Mouse (Mus musculus) intestine, embryonic 15.5 days (tissue): ENCODE measurements around the gene Lmtk2. TPM values are rescaled to one million over a fixed set of nuclear protein-coding genes. Genes with fewer than 3 reads are reported as not detected.

Experiments
- ATAC-seq: fragments of 200-750 bp; cut with Nextera tagmentation; 2 replicates; pipeline ENCODE4 v1.8.0; 2017; ENCODE audit warnings: moderate TSS enrichment, moderate library complexity
- H3K27ac ChIP-seq: fragments of 300-500 bp; sonication (generic); 2 replicates; pipeline ENCODE4 v1.5.1; 2015; ENCODE audit warnings: mild to moderate bottlenecking, inconsistent platforms
- H3K27me3 ChIP-seq: fragments of 300-500 bp; sonication (generic); replicated peaks from 2 replicates; pipeline ENCODE4 v1.6.1; 2015; ENCODE audit warnings: inconsistent platforms
- H3K36me3 ChIP-seq: fragments of 300-500 bp; sonication (generic); 2 replicates; pipeline ENCODE4 v1.6.1; 2015; ENCODE audit warnings: inconsistent platforms
- H3K4me1 ChIP-seq: fragments of 300-500 bp; sonication (generic); replicated peaks from 2 replicates; pipeline ENCODE4 v1.6.1; 2015; ENCODE audit warnings: inconsistent platforms
- H3K4me2 ChIP-seq: fragments of 300-500 bp; sonication (generic); replicated peaks from 2 replicates; pipeline ENCODE4 v1.6.1; 2015; ENCODE audit warnings: mild to moderate bottlenecking, inconsistent platforms
- H3K4me3 ChIP-seq: fragments of 300-500 bp; sonication (generic); replicated peaks from 2 replicates; pipeline ENCODE4 v1.5.1; 2015; ENCODE audit warnings: inconsistent platforms
- H3K9ac ChIP-seq: fragments of 300-500 bp; sonication (generic); 2 replicates; pipeline ENCODE4 v1.6.1; 2015; ENCODE audit warnings: inconsistent platforms
- H3K9me3 ChIP-seq: fragments of 300-500 bp; sonication (generic); 2 replicates; pipeline ENCODE4 v1.6.1; 2016; ENCODE audit warnings: inconsistent platforms
- WGBS: fragments of 180-500 bp; shearing (Covaris S2); methylation state at CpG from one replicate; pipeline ENCODE4 v1.1.7; 2015; 5-methylcytosine and 5-hydroxymethylcytosine counted together
- polyA plus RNA-seq: library from polyadenylated mRNA; unstranded; fragments of >200 nt; fragmentation: Nextera tagmentation; extraction: Ambion mirVana; gene quantifications from 2 replicates; pipeline ENCODE4 v1.2.1, GENCODE M21; 2015

The Lmtk2 gene
- polyA plus RNA-seq, 1 experiment from 2014 or later: 5.6 TPM

- Histone ChIP-seq H3K27ac (no peak overlapping the region), H3K36me3 (no peaks in the 10 kb centered on the region), H3K4me3 (no peak overlapping the region), H3K9ac (no peak overlapping the region), H3K9me3 (no peaks in the 10 kb centered on the region), H3K4me1 (no peaks in the 10 kb centered on the region; the same call in 1 of the 2 replicates), H3K4me2 (no peak overlapping the region), H3K27me3 (no peaks in the 10 kb centered on the region)
- no peak for ATAC-seq
- 80% methylated on average over 2 of the region's 2 CpGs for WGBS
These were observed 13.8 kb downstream of the Lmtk2 start for GRCm38 (mm10) chr5:144114068-144114467.

- ATAC-seq: no peak
- Histone ChIP-seq H3K27ac (no peak overlapping the region), H3K4me1 (peaks cover 3% of the 10 kb centered on the region), H3K4me3 (no peak overlapping the region), H3K4me2 (no peak overlapping the region), H3K9me3 (no peaks in the 10 kb centered on the region), H3K9ac (no peak overlapping the region), H3K36me3 (no peaks in the 10 kb centered on the region), H3K27me3 (no peaks in the 10 kb centered on the region)
- WGBS: 74% methylated on average over 5 of the region's 5 CpGs
These were observed 14.9 kb downstream of the Lmtk2 start for GRCm38 (mm10) chr5:144114970-144115627.

GRCm38 (mm10) chr5:144115628-144115977, 15.4 kb downstream of the Lmtk2 start:
- Histone ChIP-seq H3K27ac (no peak overlapping the region), H3K36me3 (no peaks in the 10 kb centered on the region), H3K9me3 (no peaks in the 10 kb centered on the region), H3K4me3 (no peak overlapping the region), H3K4me2 (no peak overlapping the region), H3K4me1 (peaks cover 3% of the 10 kb centered on the region), H3K9ac (no peak overlapping the region), H3K27me3 (no peaks in the 10 kb centered on the region)
- 67% methylated on average over 2 of the region's 2 CpGs for WGBS
- ATAC-seq: no peak

GRCm38 (mm10) chr5:144118271-144118670, 18.0 kb downstream of the Lmtk2 start:
- H3K9me3 ChIP-seq: no peaks in the 10 kb centered on the region
- no peaks in the 10 kb centered on the region for H3K36me3 ChIP-seq
- peaks cover 3% of the 10 kb centered on the region for H3K4me1 ChIP-seq
- no peak overlapping the region for H3K4me2 ChIP-seq
- H3K27ac ChIP-seq: no peak overlapping the region
- H3K27me3 ChIP-seq: no peaks in the 10 kb centered on the region
- H3K9ac ChIP-seq: no peak overlapping the region
- 88% methylated on average over 4 of the region's 4 CpGs for WGBS
- no peak for ATAC-seq
- no peak overlapping the region for H3K4me3 ChIP-seq

- no peak for ATAC-seq
- H3K4me1 ChIP-seq: peaks cover 3% of the 10 kb centered on the region
- no peak overlapping the region for H3K9ac ChIP-seq
- H3K4me3 ChIP-seq: no peak overlapping the region
- no peaks in the 10 kb centered on the region for H3K36me3 ChIP-seq
- 66% methylated on average over 2 of the region's 2 CpGs for WGBS
- no peaks in the 10 kb centered on the region for H3K27me3 ChIP-seq
- no peak overlapping the region for H3K4me2 ChIP-seq
- H3K9me3 ChIP-seq: no peaks in the 10 kb centered on the region
- no peak overlapping the region for H3K27ac ChIP-seq
These were observed 19.1 kb downstream of the Lmtk2 start for GRCm38 (mm10) chr5:144119286-144119685.

GRCm38 (mm10) chr5:144121489-144121888, 21.3 kb downstream of the Lmtk2 start:
- no peak for ATAC-seq
- H3K27ac ChIP-seq: no peak overlapping the region
- H3K4me2 ChIP-seq: no peak overlapping the region
- H3K9me3 ChIP-seq: no peaks in the 10 kb centered on the region
- H3K4me1 ChIP-seq: peaks cover 3% of the 10 kb centered on the region
- no peaks in the 10 kb centered on the region for H3K27me3 ChIP-seq
- no peak overlapping the region for H3K4me3 ChIP-seq
- no peaks in the 10 kb centered on the region for H3K36me3 ChIP-seq
- no peak overlapping the region for H3K9ac ChIP-seq

- Histone ChIP-seq H3K4me3 (no peak overlapping the region), H3K4me1 (no peaks in the 10 kb centered on the region), H3K27ac (no peak overlapping the region), H3K4me2 (no peak overlapping the region), H3K36me3 (no peaks in the 10 kb centered on the region), H3K27me3 (no peaks in the 10 kb centered on the region), H3K9me3 (no peaks in the 10 kb centered on the region), H3K9ac (no peak overlapping the region)
- 88% methylated on average over 9 of the region's 9 CpGs for WGBS
- no peak for ATAC-seq
These were observed 25.9 kb downstream of the Lmtk2 start for GRCm38 (mm10) chr5:144125979-144126755.

GRCm38 (mm10) chr5:144143531-144143930, 43.3 kb downstream of the Lmtk2 start:
- H3K9ac ChIP-seq: no peak overlapping the region
- H3K4me2 ChIP-seq: no peak overlapping the region
- WGBS: 94% methylated on average over 5 of the region's 5 CpGs
- H3K27ac ChIP-seq: no peak overlapping the region
- no peaks in the 10 kb centered on the region for H3K4me1 ChIP-seq
- no peak for ATAC-seq
- no peaks in the 10 kb centered on the region for H3K27me3 ChIP-seq
- H3K36me3 ChIP-seq: peaks cover 8% of the 10 kb centered on the region; the same call in 1 of the 2 replicates
- no peaks in the 10 kb centered on the region for H3K9me3 ChIP-seq
- no peak overlapping the region for H3K4me3 ChIP-seq

GRCm38 (mm10) chr5:144146898-144147297, 46.7 kb downstream of the Lmtk2 start:
- H3K36me3 ChIP-seq: peaks cover 9% of the 10 kb centered on the region; the same call in 1 of the 2 replicates
- no peak for ATAC-seq
- H3K27me3 ChIP-seq: no peaks in the 10 kb centered on the region
- H3K4me1 ChIP-seq: no peaks in the 10 kb centered on the region
- no peak overlapping the region for H3K4me3 ChIP-seq
- no peaks in the 10 kb centered on the region for H3K9me3 ChIP-seq
- no peak overlapping the region for H3K4me2 ChIP-seq
- no peak overlapping the region for H3K27ac ChIP-seq
- H3K9ac ChIP-seq: no peak overlapping the region

- Histone ChIP-seq H3K9ac (no peak overlapping the region), H3K4me1 (no peaks in the 10 kb centered on the region), H3K4me3 (no peak overlapping the region), H3K4me2 (no peak overlapping the region), H3K27me3 (no peaks in the 10 kb centered on the region), H3K36me3 (peaks cover 9% of the 10 kb centered on the region; the same call in 1 of the 2 replicates), H3K27ac (no peak overlapping the region), H3K9me3 (no peaks in the 10 kb centered on the region)
- ATAC-seq: no peak
- 94% methylated on average over 4 of the region's 4 CpGs for WGBS
These were observed 49.3 kb downstream of the Lmtk2 start for GRCm38 (mm10) chr5:144149530-144149929.

- Histone ChIP-seq H3K27ac (no peak overlapping the region), H3K9me3 (no peaks in the 10 kb centered on the region)
- 86% methylated on average over 4 of the region's 4 CpGs for WGBS
These were observed 51.0 kb downstream of the Lmtk2 start for GRCm38 (mm10) chr5:144151270-144151669.

GRCm38 (mm10) chr5:144154528-144154927, 54.3 kb downstream of the Lmtk2 start:
- no peak for ATAC-seq
- H3K4me3 ChIP-seq: no peak overlapping the region

More at GRCm38 (mm10) chr5:144151270-144151669, 51.0 kb downstream of the Lmtk2 start:
- Histone ChIP-seq H3K9ac (no peak overlapping the region), H3K27me3 (no peaks in the 10 kb centered on the region), H3K4me3 (no peak overlapping the region), H3K4me2 (no peak overlapping the region), H3K4me1 (no peaks in the 10 kb centered on the region), H3K36me3 (peaks cover 9% of the 10 kb centered on the region; the same call in 1 of the 2 replicates)
- no peak for ATAC-seq

GRCm38 (mm10) chr5:144158604-144159003, 58.4 kb downstream of the Lmtk2 start:
- ATAC-seq: peak; percentile 94
- H3K27ac ChIP-seq: peak overlapping the region; percentile 66
- no peak overlapping the region for H3K4me2 ChIP-seq
- H3K4me1 ChIP-seq: peaks cover 11% of the 10 kb centered on the region
- H3K27me3 ChIP-seq: no peaks in the 10 kb centered on the region
- no peak overlapping the region for H3K9ac ChIP-seq
- no peaks in the 10 kb centered on the region for H3K9me3 ChIP-seq
- 13% methylated on average over 4 of the region's 4 CpGs for WGBS
- H3K36me3 ChIP-seq: no peaks in the 10 kb centered on the region
- no peak overlapping the region for H3K4me3 ChIP-seq

More at GRCm38 (mm10) chr5:144154528-144154927, 54.3 kb downstream of the Lmtk2 start:
- Histone ChIP-seq H3K27ac (no peak overlapping the region), H3K9me3 (no peaks in the 10 kb centered on the region), H3K4me1 (peaks cover 11% of the 10 kb centered on the region), H3K9ac (no peak overlapping the region), H3K36me3 (no peaks in the 10 kb centered on the region), H3K4me2 (no peak overlapping the region), H3K27me3 (no peaks in the 10 kb centered on the region)
- WGBS: 30% methylated on average over 7 of the region's 7 CpGs
